Mouse (Mus musculus) regulatory T cell (primary cell): ENCODE results near the gene Cdh22.

Experiments
- in situ Hi-C: fragments of 300-600 bp; cut with MboI, MseI; formaldehyde crosslinking; loops from one replicate; pipeline ENCODE4 v1.15.1; 2025; ENCODE audit warnings: high pct_unique_total_duplicates

The Cdh22 gene

DNA sequence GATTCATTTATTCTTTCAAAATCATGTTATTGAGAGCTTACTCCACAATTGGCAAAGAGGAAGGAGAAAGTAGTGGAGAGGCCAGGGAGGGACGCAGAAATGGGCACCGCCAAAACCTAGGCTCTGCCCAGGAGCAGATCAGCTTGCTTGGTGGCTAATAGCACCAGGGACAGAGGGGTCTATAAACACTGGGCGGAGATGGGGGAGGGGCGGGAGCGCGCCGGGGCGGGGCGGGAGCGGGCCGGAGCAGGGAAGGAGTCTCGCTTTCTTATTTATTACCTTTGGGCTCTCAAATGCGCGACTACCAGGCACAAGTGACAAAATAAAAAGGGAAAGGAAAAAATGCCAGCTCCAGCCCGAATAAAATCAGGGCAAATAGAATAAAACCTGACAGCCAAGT is 23.7 kb downstream of the Cdh22 start:
- in situ Hi-C loops = no loop called here

DNA sequence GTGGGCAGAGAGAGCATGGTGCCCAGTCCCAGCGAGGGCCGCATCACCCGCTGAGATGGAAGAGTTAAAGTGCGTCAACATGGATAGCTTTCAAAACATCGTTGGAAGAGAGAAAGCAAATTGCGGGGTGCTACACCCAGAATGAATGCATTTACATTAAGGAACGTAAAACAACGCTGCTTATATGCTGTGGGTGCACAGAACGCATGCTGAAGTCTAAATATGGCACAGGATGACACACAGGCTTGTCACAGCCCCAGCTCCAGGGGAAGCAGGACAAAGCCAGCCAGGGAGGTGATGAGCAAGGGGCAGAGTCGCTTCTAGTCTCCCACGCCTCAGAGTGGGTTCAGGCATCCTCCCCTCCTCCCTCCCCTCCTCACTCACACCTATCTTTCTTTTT is 27.0 kb downstream of the Cdh22 start:
- in situ Hi-C loops = no loop called here

DNA sequence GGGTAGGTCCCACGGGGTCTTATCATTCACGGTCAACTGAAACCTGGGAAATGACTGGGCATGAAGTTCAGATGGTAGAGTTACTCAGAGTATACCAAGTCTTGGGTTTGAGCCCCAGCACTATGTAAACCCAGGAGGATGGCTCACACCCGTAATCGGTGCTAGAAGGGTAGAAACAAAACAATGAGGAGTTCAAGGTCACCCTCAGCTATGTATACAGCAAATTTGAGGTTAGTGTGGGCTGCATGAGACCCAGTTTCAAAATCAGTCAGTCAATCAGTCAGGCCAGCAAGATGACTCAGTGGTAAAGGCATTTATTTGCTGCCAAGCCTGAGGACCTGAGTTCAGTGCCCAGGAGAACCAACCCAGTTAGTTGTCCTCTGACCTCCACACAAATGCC is 27.6 kb downstream of the Cdh22 start:
- in situ Hi-C loops = no loop called here

DNA sequence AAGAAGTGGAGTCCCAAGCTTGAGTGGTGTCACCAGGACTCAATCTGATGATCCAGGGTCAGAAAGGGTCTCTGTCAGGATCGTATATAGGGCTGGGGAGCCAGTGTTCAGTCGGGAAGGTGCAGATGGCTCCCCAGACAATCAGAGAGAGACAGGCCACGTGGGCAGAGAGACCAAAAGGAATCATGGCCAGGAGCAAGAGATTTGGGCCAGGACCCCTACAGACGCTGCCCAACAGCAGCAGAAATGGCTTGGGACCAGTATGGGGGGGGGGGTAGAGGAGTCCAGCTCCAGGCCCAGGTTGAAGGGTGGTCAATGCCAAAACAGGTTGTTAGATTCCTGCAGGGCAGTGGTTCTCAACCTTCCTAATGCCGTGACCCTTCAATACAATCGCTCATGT is 29.2 kb downstream of the Cdh22 start:
- in situ Hi-C loops = no loop called here

DNA sequence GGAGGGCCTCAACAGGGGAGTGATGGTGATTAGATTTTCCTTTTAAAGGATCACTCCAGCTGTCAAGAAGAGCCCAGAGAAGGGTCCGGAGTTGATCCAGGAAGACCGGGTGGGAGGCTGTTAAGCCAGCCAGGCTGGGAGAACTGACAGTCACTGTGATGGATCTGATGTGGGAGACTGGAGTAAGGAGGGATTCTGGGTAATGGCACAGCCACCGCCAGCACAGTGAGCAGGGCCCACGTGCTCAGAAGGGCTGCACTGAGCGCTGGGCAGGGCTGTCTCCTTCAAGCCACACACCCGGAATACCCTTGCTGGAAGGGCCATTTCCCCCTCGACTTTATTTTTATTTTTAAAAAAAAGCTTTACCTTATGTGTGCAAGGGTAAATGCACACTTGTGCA is 29.7 kb downstream of the Cdh22 start:
- in situ Hi-C loops = no loop called here

DNA sequence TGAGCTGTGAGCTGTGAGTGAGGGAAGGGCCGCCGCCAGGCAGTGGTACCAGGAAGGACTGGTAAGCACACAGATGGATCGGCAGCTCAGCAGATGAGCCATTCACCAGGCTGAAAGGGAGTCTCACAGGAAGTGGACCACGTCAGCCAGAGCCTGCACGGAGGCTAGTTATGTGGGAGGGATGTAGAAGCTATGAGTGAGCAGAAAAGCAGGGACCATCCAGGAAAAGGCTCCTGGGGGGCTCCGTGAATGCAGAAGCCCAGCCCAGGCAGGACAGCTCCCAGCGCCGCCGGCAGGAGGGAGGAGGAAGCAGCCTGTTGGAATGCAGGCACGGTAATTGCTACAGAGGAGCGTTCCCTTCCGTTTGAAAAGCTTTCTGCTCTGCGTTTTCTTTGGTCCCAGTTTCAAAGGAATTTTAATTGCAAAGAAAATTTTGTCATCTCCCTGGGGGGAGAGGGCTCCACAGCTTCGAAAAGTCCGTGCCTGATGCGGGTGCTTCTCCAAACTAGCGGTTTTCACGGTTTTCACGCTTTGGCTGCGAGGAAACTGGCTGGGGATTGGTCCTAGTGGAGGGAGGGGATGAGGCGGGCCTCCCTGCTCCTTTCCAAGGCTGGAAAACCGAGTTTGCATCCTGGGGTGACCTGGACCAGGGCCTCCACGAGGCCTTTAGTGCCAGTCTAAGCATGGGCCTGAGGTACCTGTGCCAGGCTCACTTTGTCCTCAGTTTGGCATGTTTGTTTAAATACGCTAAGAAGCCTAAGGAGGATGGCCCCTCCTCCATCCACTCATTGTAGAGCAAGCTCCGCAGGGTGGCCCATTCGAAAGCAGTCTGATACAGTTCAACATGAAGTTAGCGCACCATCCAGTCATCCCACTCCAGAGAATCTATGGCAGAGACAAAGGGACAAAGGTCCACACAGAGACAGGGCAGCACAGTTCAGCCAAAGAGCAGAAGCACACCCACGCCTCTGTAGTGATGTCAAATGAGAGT is 32.6 kb downstream of the Cdh22 start:
- in situ Hi-C loops = no loop called here

DNA sequence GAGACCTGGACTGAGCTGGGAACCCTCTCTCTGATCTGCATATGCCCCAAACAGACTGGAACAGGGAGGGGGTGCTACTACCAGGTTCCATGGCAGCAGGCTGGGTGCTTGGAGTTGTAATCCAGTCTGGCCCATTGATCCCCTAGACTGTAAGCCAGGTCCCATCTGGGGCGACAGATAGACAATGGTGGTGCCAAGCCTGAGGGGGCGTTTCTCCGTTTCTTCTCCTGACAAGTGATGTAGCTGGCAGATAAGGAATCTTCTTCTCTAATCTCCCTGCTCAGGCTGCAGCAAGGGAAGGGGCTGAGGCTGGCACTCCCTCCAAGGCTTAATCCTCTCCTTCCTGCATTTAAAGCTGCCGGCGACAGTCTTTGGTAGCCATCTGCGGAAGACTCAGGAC is 37.1 kb downstream of the Cdh22 start:
- in situ Hi-C loops = no loop called here

DNA sequence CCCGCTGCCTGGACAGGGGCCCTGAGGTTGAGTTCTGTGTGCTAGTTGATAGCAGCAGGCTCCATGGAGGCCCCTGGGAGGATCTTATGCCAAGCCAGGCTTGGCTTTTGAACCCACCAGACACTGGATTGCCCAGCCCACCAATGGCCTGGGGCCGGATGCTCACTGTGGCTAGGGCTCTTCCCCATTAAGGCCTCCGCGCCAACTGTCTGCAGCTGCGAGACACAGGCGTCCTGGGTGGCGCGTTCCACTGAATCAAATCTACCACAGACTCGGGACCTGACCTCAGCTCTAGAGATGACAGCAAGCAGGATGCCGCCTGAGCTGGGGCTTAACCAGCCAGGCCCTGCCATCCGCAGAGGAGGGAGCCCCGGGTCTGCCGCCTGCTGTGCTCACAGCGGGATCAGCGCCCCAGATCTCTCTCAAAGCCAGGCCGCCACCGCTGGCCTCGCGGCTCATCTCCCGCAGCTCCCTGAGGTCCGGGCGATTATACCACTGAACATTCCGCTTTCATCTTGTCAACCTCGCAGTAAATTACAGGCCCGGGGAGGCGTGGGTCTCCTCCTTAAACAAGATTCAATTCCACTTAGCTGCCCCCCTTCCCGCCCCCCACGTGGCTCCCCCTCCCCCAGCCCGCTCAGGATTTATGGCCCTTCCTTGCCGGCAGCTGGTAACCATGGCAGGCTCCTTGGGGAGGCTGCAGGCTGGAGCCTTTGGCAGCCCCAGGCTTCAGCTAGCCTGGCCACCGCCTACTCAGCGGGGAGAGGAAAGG is 39.1 kb downstream of the Cdh22 start:
- in situ Hi-C loops = no loop called here

DNA sequence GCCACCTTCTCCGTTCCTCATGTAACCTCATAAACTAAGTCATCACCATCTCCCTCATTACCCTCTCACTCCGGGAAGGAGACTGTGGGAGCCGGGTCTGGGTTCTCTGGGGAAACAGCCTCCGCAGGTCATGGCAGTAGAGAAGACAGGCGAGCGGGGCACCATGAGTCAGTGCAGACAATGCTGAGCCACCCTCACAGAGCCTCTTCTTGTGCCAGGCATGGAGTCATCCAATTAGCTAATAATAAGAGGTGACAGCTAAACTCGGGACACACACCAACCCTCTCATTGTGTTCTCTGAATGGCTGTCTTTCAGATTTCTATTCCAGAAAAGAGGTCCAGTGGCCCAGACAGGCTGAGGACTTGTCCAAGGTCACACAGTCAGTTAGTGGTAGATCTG is 43.2 kb downstream of the Cdh22 start:
- in situ Hi-C loops = no loop called here

DNA sequence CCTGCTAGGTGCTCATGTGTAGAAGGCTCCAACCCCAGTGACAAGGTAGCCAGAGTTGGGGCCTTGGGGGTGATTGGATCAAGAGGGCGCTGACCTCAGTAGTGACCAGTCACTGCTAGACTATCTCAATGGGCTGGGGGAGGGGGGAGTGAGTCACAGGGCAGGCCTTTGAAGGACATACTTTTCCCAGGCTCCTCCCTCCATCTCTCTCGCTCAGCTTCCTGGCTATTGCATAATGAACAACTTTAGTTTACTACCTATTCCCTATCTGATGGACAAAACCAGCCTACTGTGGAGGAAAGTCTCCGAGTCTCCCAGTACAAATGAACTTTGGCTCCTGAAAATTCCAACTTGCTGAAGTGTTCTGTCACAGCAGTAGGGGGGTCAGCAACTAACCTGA is 45.1 kb downstream of the Cdh22 start:
- in situ Hi-C loops = no loop called here

DNA sequence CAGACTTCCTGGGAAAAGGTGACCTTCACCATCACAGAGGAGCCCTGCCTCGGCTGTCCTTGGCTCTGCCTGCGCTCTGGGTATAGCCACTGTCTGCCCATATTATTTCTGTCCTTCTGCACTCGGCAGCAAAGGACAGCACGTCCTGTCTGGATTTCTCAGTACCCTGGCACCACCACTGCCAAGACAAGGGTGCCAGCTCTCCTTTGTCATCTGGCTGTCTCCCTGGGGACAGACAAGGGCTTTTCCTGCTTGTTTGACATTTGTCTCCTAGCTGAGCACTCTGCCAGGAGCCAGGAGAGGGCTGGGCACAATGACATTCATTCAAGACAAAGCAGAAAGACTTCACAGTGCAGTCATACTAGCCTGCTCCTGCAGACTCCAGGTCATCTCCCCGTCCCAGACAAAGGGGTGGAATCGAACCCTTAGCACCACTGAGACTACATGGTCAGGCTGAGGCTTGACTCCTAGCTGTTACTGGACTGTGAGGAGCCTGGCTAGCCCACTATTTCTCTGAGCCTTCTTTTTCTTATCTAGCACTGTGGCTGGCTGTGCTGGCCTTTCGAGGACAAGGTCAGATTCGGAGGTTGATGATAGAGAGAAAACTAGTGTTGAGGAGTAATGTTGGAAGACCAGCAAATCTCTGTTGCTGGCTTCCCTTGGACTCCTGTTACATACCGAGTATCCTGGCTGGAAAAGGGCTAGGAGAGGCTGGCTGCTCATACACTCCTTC is 46.8 kb downstream of the Cdh22 start:
- in situ Hi-C loops = no loop called here

DNA sequence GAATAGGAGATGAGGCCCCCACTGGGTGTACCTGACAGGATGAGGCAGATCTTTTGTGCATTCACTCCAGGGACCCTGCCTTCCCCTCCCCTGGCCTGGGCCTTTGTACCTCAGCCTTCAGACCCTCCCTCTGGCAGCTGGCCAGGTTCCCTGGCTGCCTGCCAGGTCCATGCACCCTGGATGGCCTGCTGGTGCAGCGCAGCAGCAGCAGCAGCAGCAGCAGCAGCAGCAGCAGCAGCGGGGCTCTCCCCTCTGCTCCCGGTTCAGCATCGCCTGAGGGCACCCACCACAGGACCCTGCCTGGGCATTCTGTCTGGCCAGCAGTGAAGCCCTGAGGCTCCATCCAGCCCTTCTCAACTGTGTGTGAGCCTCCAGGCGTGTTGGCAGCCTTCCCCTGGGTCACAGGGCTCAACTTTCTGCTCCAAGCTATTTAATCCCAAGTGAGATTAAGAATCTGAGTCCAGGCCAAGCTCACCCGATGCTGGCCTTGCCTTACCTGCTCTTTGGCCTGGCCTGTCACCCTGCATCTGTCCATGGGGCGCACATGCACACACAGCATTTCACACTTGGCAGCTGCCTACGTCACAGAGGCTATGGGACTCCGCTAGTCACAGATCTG is 50.5 kb downstream of the Cdh22 start:
- in situ Hi-C loops = no loop called here

DNA sequence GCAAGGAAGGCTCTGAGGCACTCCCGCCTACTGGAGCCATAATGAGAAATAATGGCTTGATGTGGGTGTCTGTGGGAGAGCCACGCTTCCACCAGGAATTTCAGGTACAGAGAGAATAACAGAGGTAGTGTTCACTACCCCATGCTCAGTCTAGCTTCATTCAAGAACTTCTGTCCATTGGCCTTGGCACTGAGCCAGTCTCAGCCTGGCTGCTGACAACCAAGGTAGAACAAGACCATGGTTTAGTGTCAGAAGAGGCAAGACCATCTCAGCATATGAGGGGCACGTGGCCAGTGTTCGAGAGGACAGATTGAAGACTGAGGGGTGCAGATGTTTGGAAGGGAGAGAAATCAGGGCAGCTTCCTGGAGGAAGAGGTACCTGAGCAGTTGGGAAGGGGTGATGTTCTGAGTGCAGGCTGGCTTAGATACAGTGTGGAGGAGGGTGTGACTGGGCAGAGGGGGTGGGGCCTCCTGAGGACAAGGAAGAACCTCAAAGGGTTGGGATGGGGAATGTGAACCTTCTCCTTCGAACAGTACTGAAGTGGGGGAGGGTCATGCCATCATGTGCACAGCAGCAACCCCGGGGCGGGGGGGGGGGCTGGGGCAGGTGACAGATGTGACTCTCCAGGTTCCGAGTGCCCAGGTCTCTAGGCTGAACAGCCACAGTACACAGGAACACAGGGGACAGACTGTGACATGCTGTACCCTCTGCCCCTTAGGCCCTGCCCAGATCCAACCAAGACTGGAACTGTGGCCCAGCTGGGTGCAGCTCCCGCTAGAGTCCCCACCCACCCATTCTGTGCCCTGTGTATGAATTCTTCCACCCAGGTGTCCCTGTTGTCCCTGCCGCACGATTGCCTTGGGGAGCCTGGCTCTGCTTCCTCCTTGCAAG is 52.3 kb downstream of the Cdh22 start:
- in situ Hi-C loops = no loop called here

DNA sequence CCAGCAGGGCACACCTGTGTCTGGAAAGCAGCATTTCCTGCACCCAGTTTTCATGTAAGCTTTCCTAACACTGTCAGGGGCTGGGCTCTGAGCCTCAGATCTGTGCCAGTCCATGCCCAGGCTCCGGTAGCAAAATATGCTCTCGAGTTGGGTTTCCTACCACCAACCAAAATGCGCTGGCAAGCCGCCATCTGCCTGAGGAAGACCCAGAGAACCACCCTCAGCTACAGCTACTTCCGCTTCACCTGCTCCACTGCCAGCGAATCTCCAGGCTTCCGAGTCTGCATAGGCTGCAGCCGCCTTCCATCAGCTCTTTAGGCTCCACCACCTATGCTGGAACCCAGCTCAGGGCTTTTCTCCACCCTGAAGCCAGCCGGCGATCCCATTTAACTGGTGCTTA is 55.4 kb downstream of the Cdh22 start:
- in situ Hi-C loops = no loop called here

DNA sequence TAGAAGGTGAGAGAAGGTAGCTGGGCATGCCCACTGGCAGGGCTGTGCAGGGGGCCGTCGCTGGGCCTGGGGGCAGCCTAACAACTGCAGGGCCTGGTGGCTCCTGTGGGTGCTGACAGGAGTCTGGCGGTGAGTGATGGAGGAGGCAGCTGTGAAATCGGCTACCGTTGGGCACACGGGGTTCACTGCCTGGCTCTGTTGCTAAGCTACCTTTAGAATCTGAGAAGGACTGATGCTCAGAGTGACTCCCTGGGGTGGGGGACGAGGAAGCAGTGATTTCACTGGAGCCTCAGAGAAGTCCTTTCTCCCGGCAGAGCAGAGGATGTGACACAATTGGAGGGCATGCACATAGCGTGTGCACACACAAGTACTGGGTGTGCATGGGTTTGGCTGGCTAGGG is 57.7 kb downstream of the Cdh22 start:
- in situ Hi-C loops = no loop called here

DNA sequence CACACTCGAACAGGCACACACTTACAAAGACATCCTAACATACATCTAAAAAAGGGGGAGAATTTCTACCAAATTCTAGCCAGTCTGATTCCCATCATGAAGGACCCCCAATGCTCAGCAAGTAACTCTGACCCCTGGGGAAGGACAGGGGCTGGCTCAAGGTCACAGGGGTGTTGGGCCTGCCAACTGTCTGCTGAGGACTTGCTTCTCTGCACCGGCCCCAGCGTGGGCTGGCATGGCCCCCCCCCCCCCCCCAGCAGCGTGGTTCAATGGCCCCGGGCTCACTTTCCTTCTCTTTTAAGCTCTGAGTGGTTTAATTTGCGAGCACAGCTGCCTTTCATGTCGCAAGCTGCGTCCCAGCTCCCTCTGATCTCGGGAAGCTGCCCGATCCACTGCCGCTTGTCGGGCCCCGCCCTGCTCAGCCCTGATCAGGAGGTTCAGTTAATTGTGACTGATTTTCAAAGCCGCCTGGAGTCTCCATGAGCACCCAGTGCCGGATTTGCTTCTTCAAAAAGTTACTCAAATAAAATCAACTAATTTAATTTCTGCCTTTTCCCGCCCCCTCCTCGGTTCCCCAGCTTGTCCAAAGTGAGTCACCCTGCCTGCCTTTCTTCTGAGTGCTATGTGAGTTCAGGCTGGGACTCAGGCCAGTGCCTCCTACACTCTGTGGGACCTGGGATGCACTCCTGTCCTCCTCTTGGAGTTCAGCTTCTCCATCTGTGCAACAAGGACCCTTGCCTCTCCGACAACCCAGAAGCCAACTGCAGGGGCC is 67.8 kb downstream of the Cdh22 start:
- in situ Hi-C loops = loop anchor here (25.0 kb wide), 1 partner anchor 1605 kb away; no protein-coding TSS in a partner anchor

DNA sequence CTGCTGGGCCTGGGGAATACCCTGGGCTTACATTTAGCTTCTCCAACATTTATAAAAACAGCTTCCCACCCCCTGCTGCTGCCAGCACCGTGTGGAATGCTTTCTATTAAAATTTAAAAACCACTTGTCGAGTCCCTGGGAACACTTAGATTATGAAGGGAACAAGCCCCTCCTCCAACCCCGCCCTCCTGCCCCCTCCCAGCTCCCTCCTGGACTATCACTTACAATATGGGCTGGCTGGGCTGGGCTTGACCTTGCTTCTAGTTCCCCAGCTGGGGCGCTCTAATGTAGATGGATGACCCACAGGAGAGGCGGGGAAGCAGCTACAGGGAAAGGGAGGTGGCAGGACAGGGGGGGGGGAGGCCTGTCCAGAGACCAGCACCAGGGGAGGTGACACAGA is 72.4 kb downstream of the Cdh22 start:
- in situ Hi-C loops = loop anchor here (25.0 kb wide), 1 partner anchor 1600 kb away; no protein-coding TSS in a partner anchor

DNA sequence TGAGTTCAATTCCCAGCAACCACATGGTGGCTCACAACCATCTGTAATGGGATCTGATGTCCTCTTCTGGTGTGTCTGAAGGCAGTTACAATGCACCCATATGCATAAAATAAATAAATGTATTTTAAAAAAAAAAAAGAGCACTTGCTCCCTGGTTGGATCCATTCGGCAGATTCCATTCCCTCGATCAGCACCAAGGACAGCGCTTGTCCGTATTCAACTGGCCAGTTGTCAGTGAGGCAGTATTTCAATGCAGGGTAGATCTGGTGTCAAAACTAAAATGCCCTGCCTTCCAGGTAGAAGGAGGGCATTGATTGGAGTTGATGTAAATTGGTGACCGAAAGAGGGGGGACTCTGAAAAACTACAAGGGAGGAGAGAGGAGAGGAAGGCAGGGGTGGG is 74.2 kb downstream of the Cdh22 start:
- in situ Hi-C loops = loop anchor here (25.0 kb wide), 1 partner anchor 1598 kb away; no protein-coding TSS in a partner anchor

DNA sequence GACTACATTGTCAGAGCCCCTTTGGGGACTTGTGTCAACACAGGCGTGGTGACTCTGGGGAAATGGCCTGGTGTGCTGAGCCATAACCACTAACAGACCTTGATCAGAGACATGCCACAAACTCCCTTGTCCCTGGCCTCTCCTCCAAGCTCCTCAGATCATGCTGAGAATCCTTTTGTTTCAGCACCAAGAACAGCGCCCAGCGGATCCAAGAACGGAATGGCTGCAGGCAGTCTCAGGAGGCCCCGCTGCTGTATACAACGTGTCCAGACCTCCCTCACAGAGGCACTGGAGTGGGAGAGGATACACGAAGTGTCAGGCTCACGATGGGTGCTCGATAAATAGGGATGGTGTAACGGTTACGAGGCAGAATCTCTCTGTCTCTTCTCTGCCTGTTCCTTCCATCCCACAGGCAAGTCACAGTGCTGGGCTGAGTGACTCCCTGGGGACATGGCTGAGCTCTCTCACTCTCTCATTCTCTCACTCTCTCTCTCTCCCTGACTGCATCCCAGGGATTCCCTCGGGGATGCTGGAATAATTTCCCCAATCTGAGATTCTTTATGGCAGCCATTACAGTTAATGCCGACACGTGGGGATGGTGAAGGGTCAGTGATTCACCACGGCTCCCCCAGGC is 75.5 kb downstream of the Cdh22 start:
- in situ Hi-C loops = loop anchor here (25.0 kb wide), 1 partner anchor 1597 kb away; no protein-coding TSS in a partner anchor
